Mouse (Mus musculus) heart, postnatal 0 days (tissue): ENCODE data around the gene Gm8909. TPM values are rescaled to one million over a fixed set of nuclear protein-coding genes. Genes with fewer than 3 reads are reported as not detected.
"Not testable (repeated sequence)": the region's sequence is repeated elsewhere in the genome, so short reads cannot be mapped to it uniquely, and the experiment has no call there.

ENCODE experiments used
- ATAC-seq: fragments of 200-750 bp; cut with Nextera tagmentation; 2 replicates; pipeline ENCODE4 v1.8.0; 2017; ENCODE audit warnings: low read depth, moderate number of reproducible peaks, moderate library complexity; ENCODE audit not compliant: insufficient read depth
- DNase-seq: peaks from one replicate; pipeline ENCODE4 v3.0.0-alpha.2; 2016; ENCODE audit warnings: low spot score
- H3K27ac ChIP-seq: fragments of 300-500 bp; sonication (generic); 2 replicates; pipeline ENCODE4 v1.5.1; 2014; ENCODE audit warnings: low read depth, mild to moderate bottlenecking
- H3K27me3 ChIP-seq: fragments of 300-500 bp; sonication (generic); 2 replicates; pipeline ENCODE4 v1.6.1; 2014; ENCODE audit warnings: low read length, mixed read lengths; ENCODE audit not compliant: control insufficient read depth, insufficient read depth
- H3K36me3 ChIP-seq: fragments of 300-500 bp; sonication (generic); replicated peaks from 2 replicates; pipeline ENCODE4 v1.6.1; 2014; ENCODE audit warnings: low read length, mixed read lengths; ENCODE audit not compliant: control insufficient read depth, insufficient read depth
- H3K4me1 ChIP-seq: fragments of 300-500 bp; sonication (generic); 2 replicates; pipeline ENCODE4 v1.6.1; 2014; ENCODE audit warnings: antibody characterized with exemption; ENCODE audit not compliant: control insufficient read depth, insufficient read depth
- H3K4me2 ChIP-seq: fragments of 300-500 bp; sonication (generic); 2 replicates; pipeline ENCODE4 v1.6.1; 2014; ENCODE audit warnings: low read depth, mild to moderate bottlenecking, low read length, moderate library complexity
- H3K4me3 ChIP-seq: fragments of 300-500 bp; sonication (generic); 2 replicates; pipeline ENCODE4 v1.5.1; 2014; ENCODE audit warnings: low read depth, low read length
- H3K9ac ChIP-seq: fragments of 300-500 bp; sonication (generic); replicated peaks from 2 replicates; pipeline ENCODE4 v1.6.1; 2014; ENCODE audit warnings: low read depth, low read length, mixed read lengths
- H3K9me3 ChIP-seq: fragments of 300-500 bp; sonication (generic); replicated peaks from 2 replicates; pipeline ENCODE4 v1.6.1; 2016; ENCODE audit warnings: low read length; ENCODE audit not compliant: control insufficient read depth
- CTCF ChIP-seq: IDR thresholded peaks from 2 replicates; pipeline ENCODE4 v1.5.1; 2016; ENCODE audit warnings: antibody characterized with exemption, control low read depth, low read depth
- EP300 ChIP-seq: IDR thresholded peaks from 2 replicates; pipeline ENCODE4 v1.6.1; 2016; ENCODE audit warnings: antibody characterized with exemption, low read depth
- WGBS: fragments of 180-500 bp; shearing (Covaris S2); extraction: QIAGEN DNeasy Blood & Tissue Kit; methylation state at CpG from one replicate; pipeline ENCODE4 v1.1.7; 2014; 5-methylcytosine and 5-hydroxymethylcytosine counted together
- polyA plus RNA-seq: library from polyadenylated mRNA; unstranded; fragments of >200 nt; fragmentation: Nextera tagmentation; extraction: Ambion mirVana; gene quantifications from 2 replicates; pipeline ENCODE4 v1.2.1, GENCODE M21; 2015
- total RNA-seq: library from RNA; depleted of rRNA; stranded (reverse); fragments of >200 nt; gene quantifications from 2 replicates; pipeline ENCODE4 v1.2.3, GENCODE M21; 2014; ENCODE audit warnings: low replicate concordance

Gene Gm8909
- total and polyA plus RNA-seq, 2 experiments from 2014 or later = not detected

GRCm38 (mm10) chr17:36145111-36145860 lies 23.1 kb downstream of the Gm8909 start:
- Histone ChIP-seq H3K27me3 (peaks cover 55% of the 10 kb centered on the region), H3K27ac (no peak overlapping the region), H3K4me2 (peak overlapping the region; percentile 61), H3K4me1 (no peaks in the 10 kb centered on the region), H3K4me3 (peak overlapping the region; percentile 44), H3K36me3 (no peaks in the 10 kb centered on the region), H3K9ac (no peak overlapping the region), H3K9me3 (no peaks in the 10 kb centered on the region)
- TF ChIP-seq EP300 (no peak), CTCF (no peak)
- DNase-seq (no peak), ATAC-seq (no peak)
- 2% methylated on average over 65 of the region's 78 CpGs for WGBS

DNA sequence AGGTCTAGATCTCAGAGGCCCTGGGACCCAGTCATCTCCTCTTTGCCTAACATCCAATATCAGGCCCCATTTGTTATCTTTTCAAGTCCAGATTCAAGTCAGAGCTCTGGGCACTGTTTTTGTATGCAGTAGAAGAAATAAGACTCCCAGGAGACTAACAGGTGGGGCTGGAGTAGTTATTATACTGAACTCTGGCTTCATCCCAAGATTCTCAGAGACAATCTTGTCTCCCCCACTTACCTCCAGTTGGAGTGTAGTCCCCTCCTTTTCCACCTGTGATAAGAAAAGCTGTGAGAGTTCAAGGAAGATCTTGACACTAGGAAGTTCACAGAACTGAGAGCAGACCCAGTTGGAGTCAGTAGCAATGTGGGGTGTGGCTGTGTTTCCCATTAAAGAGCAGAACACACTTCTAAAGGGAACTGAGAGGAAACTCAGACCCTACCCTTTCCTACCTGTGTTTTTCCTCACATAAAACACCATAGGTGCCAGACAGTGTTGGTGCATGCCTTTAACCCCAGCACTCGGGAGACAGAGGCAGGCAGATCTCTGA lies 32.0 kb downstream of the Gm8909 start:
- not testable (repeated sequence) for ATAC-seq, H3K9ac ChIP-seq, H3K4me2 ChIP-seq, H3K9me3 ChIP-seq, H3K4me3 ChIP-seq, H3K4me1 ChIP-seq, DNase-seq, H3K36me3 ChIP-seq, H3K27ac ChIP-seq
- 54% methylated on average over 1 of the region's 1 CpGs for WGBS
- 0 out of 2 replicates have a peak, but pooled peaks cover 14% of the 10 kb centered on the region for H3K27me3 ChIP-seq

DNA sequence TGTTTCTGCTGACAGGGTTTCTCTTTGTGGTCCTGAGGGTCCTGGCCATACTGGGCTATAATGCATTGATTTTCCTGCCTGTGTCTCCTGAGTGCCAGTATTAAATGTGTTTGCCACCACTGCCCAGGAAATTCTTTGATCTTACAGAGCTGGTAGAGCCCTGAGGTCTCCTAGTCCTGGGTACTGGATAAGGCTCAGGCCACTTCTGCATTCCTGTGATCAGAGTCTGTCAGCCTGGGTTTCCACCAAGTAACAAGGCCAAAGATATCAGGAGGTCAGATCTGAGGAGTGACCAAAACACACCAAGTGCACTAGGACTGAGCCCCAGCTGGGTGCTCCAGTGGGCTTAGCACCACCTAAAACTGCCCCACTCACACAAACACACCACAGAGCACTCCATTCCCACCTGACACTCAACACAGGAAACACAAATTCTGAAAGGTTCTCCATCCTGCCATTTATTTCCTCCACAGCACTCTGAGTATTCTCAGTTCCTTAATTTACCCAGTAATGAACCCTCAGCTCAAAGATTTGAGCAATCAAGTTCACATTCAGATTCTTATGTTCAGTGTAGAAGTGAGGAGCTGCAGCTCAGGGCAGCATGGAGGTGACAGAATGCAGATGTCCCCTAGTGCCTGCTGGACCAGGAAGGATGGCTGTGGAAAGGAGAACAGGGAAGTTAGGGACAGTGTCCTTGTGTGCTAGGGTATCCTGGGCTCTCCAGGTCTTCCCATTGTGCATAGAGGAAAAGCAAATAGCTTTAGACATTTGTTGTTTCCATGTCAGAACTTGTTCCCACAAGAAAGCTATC lies 32.7 kb downstream of the Gm8909 start:
- H3K9me3 ChIP-seq, H3K4me3 ChIP-seq, H3K9ac ChIP-seq, H3K4me1 ChIP-seq, H3K4me2 ChIP-seq, H3K27ac ChIP-seq, DNase-seq, ATAC-seq, H3K36me3 ChIP-seq: not testable (repeated sequence)
- H3K27me3 ChIP-seq = 0 out of 2 replicates have a peak, but pooled peaks cover 10% of the 10 kb centered on the region

DNA sequence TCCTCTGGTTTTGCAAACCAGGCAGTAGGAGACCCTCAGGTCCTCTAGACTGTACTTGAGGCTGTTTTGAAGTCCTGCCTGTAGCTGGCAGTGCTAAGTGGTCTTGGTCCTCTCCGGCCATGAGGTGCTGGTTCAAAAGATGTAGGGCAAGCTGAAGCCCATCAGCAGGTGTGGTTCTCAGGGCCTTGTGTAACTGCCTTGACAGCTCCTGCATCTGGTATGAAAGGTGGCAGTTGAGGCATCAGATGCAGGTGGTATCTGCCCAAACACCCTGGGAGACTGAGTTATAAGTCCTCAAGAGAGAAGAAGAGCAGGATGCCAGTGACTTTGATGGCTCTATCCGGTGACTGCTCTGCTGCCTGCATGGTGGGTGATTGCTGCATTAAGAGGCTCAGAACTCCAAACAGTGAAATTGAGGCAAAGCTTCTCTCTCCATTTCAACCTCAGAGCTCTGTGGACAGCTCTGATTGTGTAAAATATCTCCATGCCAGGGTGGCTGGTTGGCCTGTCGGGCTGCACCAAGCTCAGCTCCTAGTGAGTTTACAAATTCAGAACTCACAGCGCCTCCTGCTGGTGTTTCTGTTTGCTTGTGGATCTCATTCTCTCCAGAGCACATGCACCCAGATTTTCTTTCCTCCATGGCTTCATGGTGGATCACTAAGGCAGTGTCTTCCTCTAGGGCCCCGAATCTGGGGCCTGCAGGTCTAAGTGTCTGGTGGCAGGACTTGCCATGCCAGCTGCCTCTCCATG lies 36.6 kb downstream of the Gm8909 start:
- H3K27me3 ChIP-seq = peaks cover 6% of the 10 kb centered on the region; the same call in 1 of the 2 replicates
- ATAC-seq (no peak), DNase-seq (no peak)
- TF ChIP-seq EP300 (no peak), CTCF (no peak)
- no peaks in the 10 kb centered on the region for H3K4me1 ChIP-seq
- no peak overlapping the region for H3K27ac ChIP-seq
- H3K9ac ChIP-seq = no peak overlapping the region
- H3K4me3 ChIP-seq = no peak overlapping the region
- H3K9me3 ChIP-seq = no peaks in the 10 kb centered on the region
- H3K4me2 ChIP-seq = no peak overlapping the region
- 60% methylated on average over 5 of the region's 5 CpGs for WGBS
- H3K36me3 ChIP-seq = no peaks in the 10 kb centered on the region

GRCm38 (mm10) chr17:36128968-36129817 lies 39.1 kb downstream of the Gm8909 start, which contains the start of gene Gm7030:
TSS of gene Gm7030 (minus strand) at chr17:36129425.
- H3K9ac ChIP-seq, ATAC-seq, H3K27me3 ChIP-seq, DNase-seq, H3K36me3 ChIP-seq, H3K4me3 ChIP-seq, H3K4me2 ChIP-seq, H3K27ac ChIP-seq, H3K4me1 ChIP-seq, H3K9me3 ChIP-seq: not testable (repeated sequence)
- WGBS = 21% methylated on average over 24 of the region's 28 CpGs

DNA sequence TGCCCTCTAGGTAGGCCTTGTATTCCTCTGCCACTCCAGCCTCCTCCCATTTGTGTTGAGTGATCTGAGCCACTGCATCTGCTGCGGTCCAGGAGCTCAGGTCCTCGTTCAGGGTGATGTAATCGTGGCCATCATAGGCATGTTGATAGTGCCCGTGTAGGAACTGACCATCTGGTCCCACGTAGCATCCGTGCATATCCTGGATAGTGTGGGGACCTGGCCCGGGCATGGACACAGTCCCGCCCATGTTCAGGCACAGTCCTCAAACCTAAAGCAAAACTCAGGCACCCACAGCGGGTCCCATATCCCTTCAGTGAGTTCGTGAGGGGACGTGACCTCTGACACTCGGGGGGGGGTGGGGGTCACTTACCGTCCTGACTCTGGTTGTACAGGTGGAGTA lies 39.8 kb downstream of the Gm8909 start:
- not testable (repeated sequence) for H3K27ac ChIP-seq, H3K4me1 ChIP-seq, H3K36me3 ChIP-seq, H3K9me3 ChIP-seq, ATAC-seq, H3K9ac ChIP-seq, H3K4me2 ChIP-seq, DNase-seq, H3K4me3 ChIP-seq, H3K27me3 ChIP-seq
- 48% methylated on average over 10 of the region's 13 CpGs for WGBS

DNA sequence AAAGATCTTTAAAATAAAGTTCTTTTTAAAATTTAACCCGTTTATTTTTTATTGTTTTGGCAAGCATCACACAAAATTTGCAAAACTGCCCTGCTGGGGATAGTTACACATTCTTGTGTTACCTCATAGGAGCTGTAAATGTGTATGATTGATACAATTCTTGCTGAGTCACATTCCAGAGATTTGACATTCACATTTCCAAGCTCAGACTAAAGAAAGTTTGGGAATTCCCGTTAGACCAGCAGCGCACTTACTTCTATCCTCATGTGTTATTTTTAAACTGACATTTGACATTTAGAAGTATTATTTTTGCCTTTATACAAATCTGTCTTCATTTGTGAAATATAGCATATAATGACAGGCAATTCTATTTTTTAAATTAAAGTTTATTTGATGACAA lies 44.2 kb downstream of the Gm8909 start:
- not testable (repeated sequence) for H3K4me1 ChIP-seq, H3K9ac ChIP-seq, H3K36me3 ChIP-seq, DNase-seq, H3K4me3 ChIP-seq, ATAC-seq, H3K9me3 ChIP-seq, H3K4me2 ChIP-seq, H3K27ac ChIP-seq
- WGBS = 67% methylated on average over 3 of the region's 3 CpGs
- peaks cover 18% of the 10 kb centered on the region for H3K27me3 ChIP-seq
